Mouse (Mus musculus) G1E-ER4 (cell line): ENCODE measurements around the gene Erh. TPM values are rescaled to one million over a fixed set of nuclear protein-coding genes. Genes with fewer than 3 reads are reported as not detected.

Experiments used
- GATA1 ChIP-seq: IDR thresholded peaks from one replicate; pipeline ENCODE4 v1.8.0; 2012; ENCODE audit warnings: low read length, inconsistent platforms
- polyA plus RNA-seq: library from polyadenylated mRNA; stranded (reverse); fragments of >175 nt; gene quantifications from 2 replicates; pipeline ENCODE4 v1.2.3, GENCODE M21; 2012

Erh gene
- 20.0 and 67.6 TPM in 2 replicates for polyA plus RNA-seq

DNA sequence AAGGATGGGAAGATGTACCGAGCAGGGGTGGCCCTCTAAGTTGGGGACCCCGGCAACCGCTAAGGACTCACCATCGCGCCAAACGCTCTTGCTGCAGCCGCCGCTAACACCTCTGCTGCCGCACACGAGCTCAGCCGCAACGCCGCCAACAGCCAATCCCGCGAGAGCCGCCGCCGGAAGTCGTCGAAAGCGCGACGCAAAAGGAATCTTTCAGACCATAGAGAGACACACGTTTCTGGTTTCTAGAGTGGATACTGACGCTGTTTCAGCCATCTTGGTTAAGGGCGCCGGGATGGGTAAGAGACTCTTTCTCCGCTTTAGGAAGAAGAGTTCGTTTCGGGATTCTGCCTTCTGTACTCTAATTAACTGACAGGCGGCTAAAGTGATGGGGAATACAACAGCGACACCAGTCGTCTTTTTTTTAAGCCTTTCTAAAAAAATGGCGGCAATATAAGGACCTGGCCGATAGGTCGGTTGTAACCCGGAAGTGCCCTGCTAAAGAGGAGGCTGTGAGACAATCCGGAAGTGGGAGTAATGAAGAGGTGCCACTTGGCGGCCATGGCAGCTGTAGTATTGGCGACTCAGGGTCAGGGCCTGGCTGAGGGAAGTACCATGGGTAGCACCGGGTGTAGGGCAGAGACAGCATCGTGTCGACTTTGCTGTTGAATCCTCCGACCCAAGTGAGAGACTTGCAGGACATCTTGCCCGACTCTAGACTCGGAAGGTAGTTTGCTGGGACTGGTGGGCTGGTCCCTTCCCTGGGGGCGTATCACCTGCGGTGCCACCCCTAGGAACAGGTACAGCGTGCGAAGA, at the start of gene Erh, which contains the start of gene Slc39a9:
Gene Erh (minus strand): TSS at position 649 of the 813 bp plus-strand sequence.
Gene Slc39a9 (plus strand): TSS at position 191 of the 813 bp plus-strand sequence.
- TF ChIP-seq GATA1 = no peak

DNA sequence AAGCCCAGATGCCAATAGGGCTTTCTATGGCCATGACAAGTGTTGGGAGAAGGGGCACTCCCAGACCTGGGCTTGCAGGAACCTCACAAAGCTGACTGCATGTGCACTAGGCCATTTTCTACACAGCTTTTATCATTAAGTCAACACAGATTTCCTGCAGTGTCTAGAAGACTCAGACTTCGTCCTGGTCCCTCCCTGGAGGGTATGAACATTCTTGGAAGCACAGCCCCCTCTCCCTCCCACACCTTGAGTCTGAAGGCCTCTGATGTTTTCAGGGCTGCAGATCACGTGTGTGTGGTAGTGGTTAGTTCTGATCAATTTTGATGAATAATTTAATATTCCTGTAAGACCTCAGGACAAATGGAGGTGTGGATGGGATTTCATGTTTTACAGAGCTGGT, 49.6 kb upstream of the Erh start:
- no peak for TF ChIP-seq GATA1

- TF ChIP-seq GATA1 = no peak
Measured at GRCm38 (mm10) chr12:80692269-80692972, 48.3 kb upstream of the Erh start, which contains the start of gene Plekhd1. Gene Plekhd1 (plus strand): TSS chr12:80692591.

DNA sequence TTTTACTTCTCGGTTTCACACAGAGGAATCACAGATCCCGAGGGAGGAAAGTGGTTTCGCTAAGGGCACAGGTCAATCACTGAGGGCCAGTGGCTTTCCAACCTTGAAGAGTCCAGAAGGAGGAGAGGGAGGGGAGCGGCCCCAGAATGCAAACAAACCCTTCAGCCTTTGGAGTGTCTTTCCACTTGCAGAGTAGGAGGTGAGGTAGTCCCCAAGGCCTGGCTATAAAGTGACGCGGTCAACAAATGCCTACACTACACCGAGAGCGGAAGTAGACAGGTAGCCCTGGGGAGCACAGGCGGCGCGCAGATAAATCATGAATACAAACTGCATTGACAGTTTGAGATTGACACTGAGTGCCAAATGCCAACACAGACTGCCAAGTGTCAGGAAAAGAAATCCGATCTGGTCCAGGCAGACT, 47.5 kb upstream of the Erh start:
- TF ChIP-seq GATA1 = no peak

DNA sequence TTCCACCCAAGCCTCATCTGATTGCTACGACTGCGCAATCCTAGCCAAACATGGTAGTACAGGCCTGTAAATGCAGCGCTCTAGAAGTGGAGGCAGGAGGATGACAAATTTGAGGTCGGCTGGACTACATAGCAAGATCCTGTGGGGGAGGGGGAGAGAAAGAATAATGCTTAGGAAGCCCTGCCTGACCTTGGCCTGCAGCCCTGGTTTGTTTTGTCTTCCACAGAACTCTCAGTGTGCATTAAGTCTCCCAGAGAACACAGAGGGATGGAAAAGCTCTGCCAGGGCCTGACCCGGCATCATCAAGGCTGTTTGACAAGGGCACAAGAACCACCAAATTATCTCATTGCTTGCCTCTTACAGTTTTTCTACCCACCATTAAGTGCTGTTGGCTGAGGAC, 45.6 kb upstream of the Erh start:
- no peak for TF ChIP-seq GATA1

DNA sequence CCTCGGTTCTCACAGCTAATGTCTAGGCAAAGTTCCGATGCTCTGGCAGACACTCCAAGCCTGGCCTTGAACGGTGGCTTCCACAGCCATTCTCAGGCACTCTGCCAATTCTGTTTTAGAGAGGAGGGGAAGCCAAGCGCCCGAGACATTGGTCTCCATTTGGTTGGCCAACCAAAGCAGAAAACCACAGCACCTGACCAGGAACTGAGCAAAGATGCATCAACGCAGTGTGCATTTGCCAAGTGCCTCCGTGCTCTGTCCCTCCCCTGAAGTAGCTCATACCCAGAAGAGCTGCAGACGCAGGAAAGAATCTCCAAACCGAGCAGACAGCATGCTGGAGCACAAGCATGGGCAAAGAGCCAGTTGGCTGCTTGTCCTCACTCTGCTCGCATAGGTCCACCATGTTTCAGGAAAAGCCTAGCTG, 43.7 kb upstream of the Erh start:
- no peak for TF ChIP-seq GATA1

- no peak for TF ChIP-seq GATA1
Measured at GRCm38 (mm10) chr12:80684316-80684715, 40.2 kb upstream of the Erh start.

DNA sequence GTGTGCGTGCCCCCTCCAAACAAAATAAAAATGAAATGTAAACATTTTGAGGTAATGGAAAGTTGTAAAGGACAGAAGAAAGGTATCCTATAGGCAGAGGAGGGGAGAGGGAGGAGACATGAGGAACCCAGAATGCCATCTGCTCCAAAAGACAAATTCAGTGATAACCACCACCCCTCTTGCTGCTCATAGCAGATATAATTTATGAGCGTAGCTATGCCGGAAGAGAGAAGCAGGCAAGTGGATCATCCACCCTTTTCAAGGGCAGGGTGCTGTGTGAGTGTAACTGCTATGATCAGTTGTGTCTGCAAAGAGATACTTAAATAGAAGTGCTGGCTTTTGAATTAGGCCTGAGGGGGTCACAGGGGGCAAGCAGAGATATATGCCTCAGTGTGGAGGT, 39.4 kb upstream of the Erh start:
- TF ChIP-seq GATA1 = no peak

DNA sequence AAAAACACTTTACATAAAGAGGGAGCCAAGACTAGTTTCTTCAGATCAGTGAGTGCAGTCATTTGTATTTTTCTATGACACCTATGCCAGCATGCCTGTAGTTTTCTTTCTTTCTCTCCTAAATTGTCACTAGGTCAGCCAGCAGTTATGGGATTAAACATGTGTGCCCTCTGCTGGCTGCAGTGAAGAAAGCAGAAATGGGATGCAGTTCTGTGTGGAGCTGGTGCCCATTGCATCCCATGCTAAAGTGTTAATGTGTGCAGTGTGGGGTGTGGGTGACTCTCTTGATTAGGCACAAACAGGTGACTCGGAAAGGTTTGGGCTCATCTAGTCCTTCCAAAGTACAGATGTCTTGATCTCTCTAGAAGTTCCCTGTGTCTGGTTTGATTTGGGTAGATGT, 37.2 kb upstream of the Erh start:
- TF ChIP-seq GATA1 = no peak

DNA sequence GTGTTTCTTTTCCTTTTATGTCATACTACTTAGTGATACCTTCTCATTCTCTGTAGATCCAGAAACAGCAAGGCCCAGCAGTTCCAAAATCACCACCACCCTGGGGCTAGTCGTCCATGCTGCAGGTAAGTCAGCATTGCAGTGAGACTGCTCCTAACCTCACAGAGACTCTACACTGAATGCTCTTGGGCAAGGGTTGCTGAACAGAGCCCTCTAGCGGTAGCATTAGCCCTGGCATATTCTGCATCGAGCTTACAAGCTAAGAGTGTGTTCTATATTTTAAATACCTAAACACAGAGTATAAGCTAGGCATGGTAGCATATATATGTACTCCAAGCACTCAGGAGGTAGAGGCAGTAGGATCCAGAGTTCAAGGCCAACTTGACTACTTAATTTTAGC, 29.0 kb upstream of the Erh start:
- no peak for TF ChIP-seq GATA1

- peak; percentile 62 for TF ChIP-seq GATA1
Measured at GRCm38 (mm10) chr12:80668391-80668790, 24.2 kb upstream of the Erh start.

DNA sequence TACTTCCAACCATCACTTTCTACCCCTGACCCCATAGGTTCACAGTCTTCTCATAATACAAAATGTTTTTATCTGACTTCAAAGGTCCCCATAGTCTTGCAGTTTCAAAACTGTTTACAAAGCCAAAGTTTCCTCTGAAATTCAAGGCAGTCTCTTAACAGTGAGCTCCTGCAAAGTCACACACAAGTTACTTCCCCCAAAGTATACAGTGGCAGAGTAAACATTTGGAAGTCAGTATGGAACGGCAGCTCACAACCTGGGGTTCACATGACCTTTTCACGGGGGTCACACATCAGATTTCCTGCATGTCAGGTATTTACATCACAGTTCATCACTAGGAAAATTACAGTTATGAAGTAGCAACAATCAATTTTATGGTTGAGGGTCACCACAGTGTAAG, 19.8 kb upstream of the Erh start:
- no peak for TF ChIP-seq GATA1

GRCm38 (mm10) chr12:80662322-80662721, 18.2 kb upstream of the Erh start:
- TF ChIP-seq GATA1 = no peak

GRCm38 (mm10) chr12:80658661-80659060, 14.5 kb upstream of the Erh start:
- no peak for TF ChIP-seq GATA1

GRCm38 (mm10) chr12:80654659-80655025, 10.5 kb upstream of the Erh start:
- no peak for TF ChIP-seq GATA1

GRCm38 (mm10) chr12:80653951-80654658, 10.0 kb upstream of the Erh start:
- TF ChIP-seq GATA1 = no peak
